Mouse (Mus musculus): ENCODE measurements around the gene Uap1l1. TPM values are rescaled to one million over a fixed set of nuclear protein-coding genes. Genes with fewer than 3 reads are reported as not detected.

Uap1l1 gene
- polyA plus RNA-seq, 2 experiments from 2014 or later = 13.3 to 15.0 TPM

DNA sequence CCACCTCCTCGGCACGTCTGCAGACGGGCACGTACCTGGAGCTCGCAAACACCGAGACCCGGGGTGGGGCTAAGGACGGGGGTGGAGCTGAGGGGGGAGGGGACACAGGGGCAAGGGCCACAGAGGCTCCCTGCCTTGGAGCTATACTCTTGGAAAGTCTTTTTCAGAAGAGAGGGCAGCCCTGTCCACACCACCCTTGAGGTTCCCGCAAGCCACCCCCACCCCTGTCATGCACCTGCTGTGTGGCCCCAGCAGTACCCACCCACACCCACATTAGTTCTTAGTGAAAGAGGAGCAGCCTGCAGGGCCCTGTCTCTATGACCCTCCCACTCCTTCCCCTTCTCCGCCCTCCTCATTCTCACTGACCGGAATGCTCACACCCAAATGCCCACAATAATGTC is 54.0 kb downstream of the Uap1l1 start:
- ATAC-seq = no peak

DNA sequence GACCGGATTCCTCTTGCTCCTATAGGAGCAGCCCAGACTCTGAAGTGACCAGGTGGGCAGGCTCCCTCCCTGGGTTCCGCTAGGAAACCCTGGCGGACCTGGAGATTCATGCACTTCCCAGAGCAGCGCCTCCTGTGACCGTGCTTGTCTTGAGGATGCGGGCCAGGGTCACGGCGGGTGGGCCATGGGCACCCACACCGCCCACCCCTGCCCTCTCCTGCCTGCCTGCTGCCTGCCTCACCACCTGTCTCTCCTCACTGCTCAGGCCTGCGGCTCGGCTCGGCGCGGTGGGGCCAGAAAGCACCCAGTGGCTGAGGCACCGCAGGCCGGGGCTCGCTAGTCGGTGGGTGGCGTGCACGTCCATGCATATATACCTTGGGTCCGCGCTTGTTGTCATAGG is 54.5 kb downstream of the Uap1l1 start:
- ATAC-seq = no peak

DNA sequence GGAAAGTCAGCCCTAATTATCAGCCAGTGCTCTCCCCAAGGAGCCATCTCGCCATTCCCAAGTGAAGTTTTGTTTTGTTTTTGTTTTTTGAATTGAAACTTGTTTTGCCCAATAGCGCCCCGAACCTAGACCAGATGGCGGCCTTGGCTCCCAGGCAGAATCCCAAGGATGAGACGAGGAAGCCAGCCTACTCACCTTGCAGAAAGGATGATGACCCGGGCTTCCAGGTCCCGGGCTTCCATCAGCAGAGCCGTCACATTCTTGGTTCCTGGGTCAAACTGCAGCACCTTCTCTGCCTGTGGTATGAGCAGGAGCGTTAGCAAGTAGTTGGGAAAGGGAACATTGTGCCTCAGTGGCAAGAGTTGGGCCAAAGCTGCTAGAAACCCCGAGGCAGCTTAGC is 55.3 kb downstream of the Uap1l1 start:
- no peak for ATAC-seq

Other genes starting within 250 kb of the Uap1l1 start
- 1 to 10 TPM in 1 of 2 experiments, under 1 TPM in 1; 0.61 to 1.2 TPM for gene Nrarp, start 184.9 kb downstream of the Uap1l1 start, polyA plus RNA-seq (2017; shearing (Covaris generic))
- 10 to 100 TPM; 51.4 to 89.5 TPM for gene Tor4a, start 168.8 kb downstream of the Uap1l1 start, polyA plus RNA-seq (2017; shearing (Covaris generic))
- gene Nelfb, start 154.2 kb downstream of the Uap1l1 start, polyA plus RNA-seq (2017; shearing (Covaris generic)) = 10 to 100 TPM; 41.1 to 49.1 TPM
- not detected for gene Stpg3, start 151.0 kb downstream of the Uap1l1 start, polyA plus RNA-seq (2017; shearing (Covaris generic))
- gene Fam166a, start 146.9 kb downstream of the Uap1l1 start, polyA plus RNA-seq (2017; shearing (Covaris generic)) = not detected
- gene Tubb4b, start 141.0 kb downstream of the Uap1l1 start, polyA plus RNA-seq (2017; shearing (Covaris generic)) = 100 to 1,000 TPM; 110 to 150 TPM
- gene Slc34a3, start 131.3 kb downstream of the Uap1l1 start, polyA plus RNA-seq (2017; shearing (Covaris generic)) = not detected
- not detected for gene Rnf224, start 128.9 kb downstream of the Uap1l1 start, polyA plus RNA-seq (2017; shearing (Covaris generic))
- gene Rnf208, start 123.4 kb downstream of the Uap1l1 start, polyA plus RNA-seq (2017; shearing (Covaris generic)) = under 1 TPM in 1 of 2 experiments, not detected in 1; 0.58 TPM
- gene Cysrt1, start 123.2 kb downstream of the Uap1l1 start, polyA plus RNA-seq (2017; shearing (Covaris generic)) = not detected
- 1 to 10 TPM; 3.6 to 4.2 TPM for gene AL732309.1, start 118.8 kb downstream of the Uap1l1 start, polyA plus RNA-seq (2017; shearing (Covaris generic))
- gene Tmem203, start 110.2 kb downstream of the Uap1l1 start, polyA plus RNA-seq (2017; shearing (Covaris generic)) = 10 to 100 TPM; 10.8 to 13.0 TPM
- gene Tprn, start 103.1 kb downstream of the Uap1l1 start, polyA plus RNA-seq (2017; shearing (Covaris generic)) = 10 to 100 TPM in 1 of 2 experiments, 1 to 10 TPM in 1; 5.5 to 12.4 TPM
- 100 to 1,000 TPM; 127 to 134 TPM for gene Ssna1, start 93.2 kb downstream of the Uap1l1 start, polyA plus RNA-seq (2017; shearing (Covaris generic))
- 10 to 100 TPM; 24.8 to 39.3 TPM for gene Anapc2, start 93.2 kb downstream of the Uap1l1 start, polyA plus RNA-seq (2017; shearing (Covaris generic))
- gene Tmem210, start 77.5 kb downstream of the Uap1l1 start, polyA plus RNA-seq (2017; shearing (Covaris generic)) = not detected
- not detected for gene Lrrc26, start 75.8 kb downstream of the Uap1l1 start, polyA plus RNA-seq (2017; shearing (Covaris generic))
- not detected for gene Grin1, start 46.5 kb downstream of the Uap1l1 start, polyA plus RNA-seq (2017; shearing (Covaris generic))
- gene Man1b1, start 33.3 kb downstream of the Uap1l1 start, polyA plus RNA-seq (2017; shearing (Covaris generic)) = 10 to 100 TPM; 19.7 to 23.2 TPM
- 10 to 100 TPM; 10.3 to 13.9 TPM for gene Dpp7, start 9.3 kb downstream of the Uap1l1 start, polyA plus RNA-seq (2017; shearing (Covaris generic))
- 1 to 10 TPM; 1.8 to 2.6 TPM for gene Sapcd2, start 6.6 kb upstream of the Uap1l1 start, polyA plus RNA-seq (2017; shearing (Covaris generic))
- under 1 TPM in 1 of 2 experiments, not detected in 1; 0.17 TPM for gene Entpd2, start 30.2 kb upstream of the Uap1l1 start, polyA plus RNA-seq (2017; shearing (Covaris generic))
- gene Npdc1, start 33.7 kb upstream of the Uap1l1 start, polyA plus RNA-seq (2017; shearing (Covaris generic)) = 1 to 10 TPM; 1.2 to 1.7 TPM
- gene Fut7, start 57.6 kb upstream of the Uap1l1 start, polyA plus RNA-seq (2017; shearing (Covaris generic)) = 10 to 100 TPM; 13.6 to 13.8 TPM
- gene Abca2, start 63.0 kb upstream of the Uap1l1 start, polyA plus RNA-seq (2017; shearing (Covaris generic)) = 10 to 100 TPM; 32.8 to 41.4 TPM
- gene Clic3, start 91.2 kb upstream of the Uap1l1 start, polyA plus RNA-seq (2017; shearing (Covaris generic)) = 1 to 10 TPM; 2.0 to 2.2 TPM
- 10 to 100 TPM; 72.8 to 74.8 TPM for gene Paxx, start 95.4 kb upstream of the Uap1l1 start, polyA plus RNA-seq (2017; shearing (Covaris generic))
- not detected for gene Ptgds, start 104.4 kb upstream of the Uap1l1 start, polyA plus RNA-seq (2017; shearing (Covaris generic))
- gene Lcn12, start 128.2 kb upstream of the Uap1l1 start, polyA plus RNA-seq (2017; shearing (Covaris generic)) = not detected
- 10 to 100 TPM; 51.3 to 71.1 TPM for gene Fbxw5, start 135.1 kb upstream of the Uap1l1 start, polyA plus RNA-seq (2017; shearing (Covaris generic))
- gene C8g, start 136.0 kb upstream of the Uap1l1 start, polyA plus RNA-seq (2017; shearing (Covaris generic)) = 1 to 10 TPM; 3.1 to 3.2 TPM
- gene Traf2, start 181.3 kb upstream of the Uap1l1 start, polyA plus RNA-seq (2017; shearing (Covaris generic)) = 10 to 100 TPM; 60.9 to 67.0 TPM
- 100 to 1,000 TPM; 290 to 402 TPM for gene Edf1, start 192.2 kb upstream of the Uap1l1 start, polyA plus RNA-seq (2017; shearing (Covaris generic))
- under 1 TPM; 0.40 to 0.91 TPM for gene Mamdc4, start 209.2 kb upstream of the Uap1l1 start, polyA plus RNA-seq (2017; shearing (Covaris generic))
- gene Phpt1, start 209.5 kb upstream of the Uap1l1 start, polyA plus RNA-seq (2017; shearing (Covaris generic)) = 10 to 100 TPM; 55.3 to 61.6 TPM
- under 1 TPM in 1 of 2 experiments, not detected in 1; 0.07 TPM for gene Ajm1, start 216.1 kb upstream of the Uap1l1 start, polyA plus RNA-seq (2017; shearing (Covaris generic))
- gene Rabl6, start 242.8 kb upstream of the Uap1l1 start, polyA plus RNA-seq (2017; shearing (Covaris generic)) = 10 to 100 TPM; 16.1 to 19.8 TPM